Mouse (Mus musculus) limb, embryonic 14.5 days (tissue): Measurements from ENCODE around the gene Kcnip1. TPM values are rescaled to one million over a fixed set of nuclear protein-coding genes. Genes with fewer than 3 reads are reported as not detected.
A peak's percentile ranks its signal among the peaks of the same experiment; 100 is the strongest.

Experiments
- ATAC-seq: fragments of 200-750 bp; cut with Nextera tagmentation; 2 replicates; pipeline ENCODE4 v1.8.0; 2017; ENCODE audit warnings: low read depth, moderate number of reproducible peaks, moderate TSS enrichment; ENCODE audit not compliant: low FRiP score
- DNase-seq: peaks from one replicate; pipeline ENCODE4 v3.0.0-alpha.2; 2015; ENCODE audit warnings: low spot score
- H3K27ac ChIP-seq: fragments of 300-500 bp; sonication (generic); replicated peaks from 2 replicates; pipeline ENCODE4 v1.5.1; 2014; ENCODE audit warnings: low read depth, mild to moderate bottlenecking, low read length, moderate library complexity, mixed read lengths
- H3K27me3 ChIP-seq: fragments of 300-500 bp; sonication (generic); 2 replicates; pipeline ENCODE4 v1.6.1; 2014; ENCODE audit warnings: low read length, mixed read lengths; ENCODE audit not compliant: control insufficient read depth, insufficient read depth
- H3K36me3 ChIP-seq: fragments of 300-500 bp; sonication (generic); 2 replicates; pipeline ENCODE4 v1.6.1; 2014; ENCODE audit warnings: mild to moderate bottlenecking, low read length, moderate library complexity, mixed read lengths; ENCODE audit not compliant: control insufficient read depth, insufficient read depth
- H3K4me1 ChIP-seq: fragments of 300-500 bp; sonication (generic); 2 replicates; pipeline ENCODE4 v1.6.1; 2014; ENCODE audit warnings: antibody characterized with exemption, low read length, mixed read lengths; ENCODE audit not compliant: control insufficient read depth, insufficient read depth
- H3K4me2 ChIP-seq: fragments of 300-500 bp; sonication (generic); replicated peaks from 2 replicates; pipeline ENCODE4 v1.6.1; 2014; ENCODE audit warnings: low read depth, mild to moderate bottlenecking, low read length, moderate library complexity; ENCODE audit not compliant: severe bottlenecking
- H3K4me3 ChIP-seq: fragments of 300-500 bp; sonication (generic); replicated peaks from 2 replicates; pipeline ENCODE4 v1.5.1; 2014; ENCODE audit warnings: low read length
- H3K9ac ChIP-seq: fragments of 300-500 bp; sonication (generic); 2 replicates; pipeline ENCODE4 v1.6.1; 2014; ENCODE audit warnings: mild to moderate bottlenecking, low read depth, low read length, moderate library complexity; ENCODE audit not compliant: severe bottlenecking
- H3K9me3 ChIP-seq: fragments of 300-500 bp; sonication (generic); 2 replicates; pipeline ENCODE4 v1.6.1; 2016; ENCODE audit warnings: low read length; ENCODE audit not compliant: control insufficient read depth
- POLR2A ChIP-seq: fragments of 200-500 bp; IDR thresholded peaks from 2 replicates; pipeline ENCODE4 v1.8.0; 2012; ENCODE audit warnings: inconsistent platforms, mild to moderate bottlenecking, moderate library complexity, borderline replicate concordance; ENCODE audit not compliant: insufficient read depth, insufficient read length; ENCODE audit errors: extremely low read depth
- WGBS: fragments of 180-500 bp; shearing (Covaris S2); extraction: QIAGEN DNeasy Blood & Tissue Kit; methylation state at CpG from one replicate; pipeline ENCODE4 v1.1.7; 2014; 5-methylcytosine and 5-hydroxymethylcytosine counted together
- polyA plus RNA-seq, 2 experiments: library from polyadenylated mRNA; depleted of rRNA in 1 of 2; stranded (reverse) in 1 of 2; unstranded in 1 of 2; fragments of >200 nt; fragmentation: Nextera tagmentation in 1 of 2; extraction: Ambion mirVana in 1 of 2; gene quantifications; 2 replicates each; pipeline versions ENCODE4 v1.2.1 to v1.2.3; 2012 to 2014

Gene Kcnip1
- polyA plus RNA-seq, 2 experiments: 3.4 to 5.0 TPM

DNA sequence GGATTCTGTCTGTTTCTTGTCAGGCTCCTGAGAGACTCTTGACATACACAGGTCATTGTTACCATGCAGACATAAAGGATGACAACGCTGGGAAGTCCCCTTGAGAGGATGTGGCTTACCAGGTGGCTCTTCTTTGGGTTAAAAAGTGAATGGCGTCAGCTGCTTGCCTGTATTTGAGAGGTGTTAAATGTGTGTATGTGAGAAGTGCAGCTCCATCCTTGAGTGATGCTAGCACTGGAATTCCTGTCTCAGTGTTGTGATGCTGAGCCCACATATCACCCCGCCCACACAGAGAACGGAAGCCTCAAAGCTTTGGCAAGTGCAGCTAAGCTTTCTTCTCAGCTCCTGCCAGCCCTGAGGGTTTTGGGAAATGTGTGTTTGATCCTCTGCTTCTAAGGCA is 292.2 kb downstream of the Kcnip1 start:
- Histone ChIP-seq H3K4me1 (no peaks in the 10 kb centered on the region), H3K36me3 (no peaks in the 10 kb centered on the region), H3K9ac (no peak overlapping the region), H3K9me3 (no peaks in the 10 kb centered on the region), H3K27me3 (no peaks in the 10 kb centered on the region), H3K4me3 (no peak overlapping the region), H3K27ac (no peak overlapping the region), H3K4me2 (no peak overlapping the region)
- 43% methylated on average over 4 of the region's 4 CpGs for WGBS
- no peak for DNase-seq
- no peak for TF ChIP-seq POLR2A
- ATAC-seq: no peak

DNA sequence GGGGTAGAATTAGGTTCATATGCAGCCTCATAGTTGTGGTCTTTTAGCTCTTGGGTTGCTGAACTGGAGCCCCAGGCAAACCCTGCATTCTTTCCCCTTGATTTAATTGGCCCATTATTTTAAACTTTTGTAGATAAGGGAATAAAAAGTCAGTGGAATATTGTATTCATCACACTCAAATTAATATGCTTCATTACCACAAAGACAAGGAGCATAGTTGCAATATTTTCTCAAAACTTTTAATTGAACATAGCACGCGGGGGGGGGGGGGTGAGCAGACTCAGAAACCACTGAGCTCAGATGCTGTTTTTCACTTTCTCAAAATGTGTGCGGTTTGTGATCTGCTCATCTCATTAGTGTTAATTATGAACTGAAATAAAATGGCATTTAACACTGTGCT is 302.8 kb downstream of the Kcnip1 start:
- H3K27me3 ChIP-seq: no peaks in the 10 kb centered on the region
- TF ChIP-seq POLR2A: no peak
- H3K4me1 ChIP-seq: no peaks in the 10 kb centered on the region
- 73% methylated on average over 3 of the region's 3 CpGs for WGBS
- no peaks in the 10 kb centered on the region for H3K36me3 ChIP-seq
- DNase-seq (no peak), ATAC-seq (no peak)
- H3K4me2 ChIP-seq: no peak overlapping the region
- no peak overlapping the region for H3K9ac ChIP-seq
- H3K9me3 ChIP-seq: no peaks in the 10 kb centered on the region
- no peak overlapping the region for H3K4me3 ChIP-seq
- H3K27ac ChIP-seq: no peak overlapping the region

DNA sequence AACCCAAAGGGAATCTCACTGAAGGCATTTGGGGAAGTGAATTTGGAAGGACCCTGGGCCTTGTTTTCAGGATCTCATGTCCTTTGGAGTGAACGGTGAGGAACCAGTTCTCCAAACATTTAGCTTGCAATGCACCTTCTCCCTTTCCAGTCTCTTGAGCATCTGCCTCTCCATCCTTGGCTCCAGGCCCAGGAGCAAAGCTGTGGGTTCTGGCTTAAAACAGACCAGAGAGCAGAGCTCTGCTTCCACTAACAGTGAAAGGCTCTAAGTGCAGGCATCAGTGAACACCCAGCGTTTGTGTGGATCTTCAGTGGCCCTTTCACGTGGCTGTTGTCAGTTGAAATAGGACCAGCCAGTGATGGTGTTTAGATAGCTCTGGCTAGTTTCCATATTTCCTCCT is 307.0 kb downstream of the Kcnip1 start:
- TF ChIP-seq POLR2A: no peak
- Histone ChIP-seq H3K4me1 (no peaks in the 10 kb centered on the region), H3K4me2 (no peak overlapping the region), H3K9me3 (no peaks in the 10 kb centered on the region), H3K27me3 (no peaks in the 10 kb centered on the region), H3K36me3 (no peaks in the 10 kb centered on the region), H3K4me3 (no peak overlapping the region), H3K27ac (no peak overlapping the region), H3K9ac (no peak overlapping the region)
- ATAC-seq (no peak), DNase-seq (no peak)
- WGBS: 74% methylated on average over 3 of the region's 3 CpGs

DNA sequence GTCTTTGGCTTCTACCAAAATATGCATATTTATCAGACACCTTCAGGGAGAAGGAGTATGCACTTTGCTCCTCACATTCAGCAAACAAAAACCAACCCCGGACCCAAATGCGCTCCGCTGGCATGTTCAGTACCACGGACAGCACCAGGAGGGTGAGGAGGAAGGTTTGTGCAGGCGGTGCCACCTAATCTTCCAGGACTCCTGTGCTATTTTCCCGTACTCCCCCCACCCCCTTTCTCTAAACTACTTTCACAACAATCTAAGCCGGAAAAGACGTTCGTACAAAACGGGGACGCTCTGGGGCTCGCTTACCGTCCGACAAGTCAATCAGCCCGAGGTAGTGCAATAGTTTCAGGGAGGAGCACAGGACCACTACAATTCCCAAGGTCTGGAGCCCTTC is 312.8 kb downstream of the Kcnip1 start:
- Histone ChIP-seq H3K4me2 (no peak overlapping the region), H3K27me3 (no peaks in the 10 kb centered on the region), H3K4me1 (no peaks in the 10 kb centered on the region), H3K36me3 (no peaks in the 10 kb centered on the region), H3K4me3 (no peak overlapping the region), H3K9ac (no peak overlapping the region), H3K9me3 (no peaks in the 10 kb centered on the region), H3K27ac (no peak overlapping the region)
- under 1% methylated on average over 15 of the region's 15 CpGs for WGBS
- TF ChIP-seq POLR2A: no peak
- peak; percentile 67 for DNase-seq
- ATAC-seq: no peak

DNA sequence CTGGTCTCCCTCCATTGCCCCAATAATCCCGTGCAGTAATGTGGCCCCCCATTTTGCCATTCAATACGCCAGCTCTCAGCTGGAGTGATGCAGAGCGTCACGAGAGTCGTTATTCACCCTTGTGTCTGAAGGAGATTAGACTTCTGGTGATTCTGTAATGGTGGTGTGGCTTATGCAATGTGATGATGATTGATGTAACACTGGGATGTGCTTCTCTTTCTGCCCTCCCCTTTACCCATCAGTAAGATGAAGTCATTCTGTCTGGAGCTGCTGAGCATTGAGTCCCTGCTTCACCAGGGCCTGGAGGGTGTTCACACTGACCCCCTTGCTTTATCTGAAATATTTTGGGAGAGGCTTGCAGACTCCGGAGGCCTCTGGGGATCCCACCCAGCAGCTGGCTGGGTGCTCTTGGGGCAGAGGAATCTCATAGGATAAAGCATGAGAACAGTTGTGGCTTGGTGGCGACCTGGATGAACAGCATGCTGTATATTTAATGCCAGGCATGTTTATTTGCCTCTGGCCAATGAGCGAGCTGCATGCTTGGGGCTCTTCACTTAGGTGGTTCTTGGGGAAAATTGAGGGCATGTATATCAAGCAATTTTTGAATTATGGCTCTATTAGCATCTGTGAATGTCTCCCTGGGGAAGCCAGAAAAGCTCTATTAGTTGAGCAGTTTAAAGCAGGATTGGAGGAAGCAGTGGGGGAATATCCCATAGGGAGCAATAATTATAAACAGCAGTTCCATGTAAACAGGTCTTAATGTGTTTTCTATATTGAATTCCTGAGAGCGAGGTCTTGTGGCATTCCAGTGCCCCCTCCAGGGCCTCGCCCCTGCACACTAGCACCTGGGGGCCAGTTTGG is 322.6 kb downstream of the Kcnip1 start:
- H3K27me3 ChIP-seq: no peaks in the 10 kb centered on the region
- no peaks in the 10 kb centered on the region for H3K9me3 ChIP-seq
- no peak for ATAC-seq
- no peaks in the 10 kb centered on the region for H3K36me3 ChIP-seq
- TF ChIP-seq POLR2A: no peak
- no peak overlapping the region for H3K4me3 ChIP-seq
- no peak overlapping the region for H3K4me2 ChIP-seq
- WGBS: 34% methylated on average over 10 of the region's 10 CpGs
- H3K27ac ChIP-seq: no peak overlapping the region
- H3K4me1 ChIP-seq: no peaks in the 10 kb centered on the region; the same call in 1 of the 2 replicates
- no peak overlapping the region for H3K9ac ChIP-seq
- no peak for DNase-seq
